ENCODE assay signal across 8 mouse cellular contexts in the genomic region with DNA sequence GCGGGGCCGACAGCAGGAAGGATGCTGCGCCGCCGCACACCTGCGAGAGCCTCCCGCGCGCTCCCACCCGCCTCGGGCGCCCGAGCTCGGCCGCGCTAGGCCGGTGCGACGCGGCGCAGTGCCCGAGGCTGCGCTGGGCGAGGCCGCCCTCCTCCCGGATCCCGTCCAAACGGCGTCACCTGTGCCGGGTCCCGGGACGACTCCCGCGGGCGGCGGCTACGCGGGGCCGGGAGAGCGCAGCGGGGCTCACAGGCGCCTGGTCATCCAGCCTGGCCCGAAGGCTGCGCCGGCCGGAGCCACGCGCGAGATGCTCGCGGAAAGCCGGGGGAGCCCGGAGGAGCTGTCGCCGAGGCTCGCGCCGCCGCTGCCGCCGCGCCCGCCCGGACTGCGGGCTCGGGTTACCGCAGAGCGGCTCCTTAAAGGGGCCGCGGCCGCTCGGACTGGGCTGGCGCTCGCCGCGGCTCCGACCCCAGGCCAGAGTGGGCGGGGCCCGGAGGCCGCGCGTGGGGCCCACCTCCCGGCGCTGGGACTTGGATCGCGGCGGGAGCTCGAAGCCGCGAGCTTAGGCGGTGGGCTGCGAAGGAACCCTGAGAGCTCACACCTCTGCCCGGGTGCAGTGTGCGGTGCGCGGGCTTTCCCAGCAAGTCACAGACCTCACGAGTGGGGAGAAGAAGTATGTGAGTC. TPM values are rescaled to one million over a fixed set of nuclear protein-coding genes. Genes with fewer than 3 reads are reported as not detected.
A peak's percentile ranks its signal among the peaks of the same experiment; 100 is the strongest.
DNase-seq lines count a peak whose midpoint lies in the region; ATAC-seq lines count a peak whose summit lies in the region.

No protein-coding gene starts in this region.

- H3K4me2 ChIP-seq in forebrain, embryonic 16.5 days (ENCODE audit: low read length) = peak overlapping the region; percentile 86
- peak overlapping the region; percentile 98 for H3K4me2 ChIP-seq in hindbrain, embryonic 12.5 days (replicated peaks)

- peak overlapping the region; percentile 26; the same call in 1 of the 2 replicates for H3K27ac ChIP-seq in forebrain, embryonic 16.5 days (ENCODE audit: low read length)
- no peak overlapping the region; the same call in 1 of the 2 replicates for H3K27ac ChIP-seq in hindbrain, embryonic 12.5 days
- peak overlapping the region; percentile 82 for H3K27ac ChIP-seq in limb, embryonic 10.5 days

- H3K36me3 ChIP-seq in forebrain, embryonic 16.5 days (ENCODE audit: control insufficient read depth, insufficient read depth) = no peaks in the 10 kb centered on the region
- H3K36me3 ChIP-seq in hindbrain, embryonic 12.5 days = no peaks in the 10 kb centered on the region
- H3K36me3 ChIP-seq in limb, embryonic 10.5 days = no peaks in the 10 kb centered on the region

- peak overlapping the region; percentile 89 for H3K9ac ChIP-seq in forebrain, embryonic 16.5 days (replicated peaks; ENCODE audit: low read depth, low read length)
- peak overlapping the region; percentile 86 for H3K9ac ChIP-seq in hindbrain, embryonic 12.5 days

- WGBS in forebrain, embryonic 16.5 days = under 1% methylated on average over 94 of the region's 97 CpGs
- under 1% methylated on average over 86 of the region's 97 CpGs for WGBS in hindbrain, embryonic 12.5 days
- under 1% methylated on average over 97 of the region's 97 CpGs for WGBS in limb, embryonic 10.5 days

- H3K4me3 ChIP-seq in forebrain, embryonic 16.5 days (replicated peaks; ENCODE audit: low read length) = peak overlapping the region; percentile 74
- H3K4me3 ChIP-seq in hindbrain, embryonic 12.5 days = peak overlapping the region; percentile 83
- H3K4me3 ChIP-seq in limb, embryonic 10.5 days = peak overlapping the region; percentile 80

- DNase-seq in ZHBTc4 (ENCODE audit: low read depth, low spot score) (peak; percentile 62), adipocyte (ENCODE audit: low spot score) (no peak)
- peak; percentile 77 for DNase-seq in cerebellum, adult 8-10 months
- DNase-seq in limb, embryonic 10.5 days (ENCODE audit: low spot score) = peak; percentile 81
- peak; percentile 67 for DNase-seq in mesoderm, embryonic 11.5 days (ENCODE audit: low read depth, low spot score)
- DNase-seq in right cerebral cortex, postnatal 14 days = peak; percentile 38

- peak; percentile 87 for ATAC-seq in forebrain, embryonic 16.5 days
- ATAC-seq in hindbrain, embryonic 12.5 days (ENCODE audit: low FRiP score) = peak; percentile 93

- peaks cover 9% of the 10 kb centered on the region for H3K4me1 ChIP-seq in forebrain, embryonic 16.5 days (replicated peaks; ENCODE audit: control insufficient read depth, insufficient read depth, low read length)
- peaks cover 4% of the 10 kb centered on the region; the same call in 1 of the 2 replicates for H3K4me1 ChIP-seq in hindbrain, embryonic 12.5 days
- H3K4me1 ChIP-seq in limb, embryonic 10.5 days = peaks cover 14% of the 10 kb centered on the region

- peaks cover 14% of the 10 kb centered on the region; the same call in 1 of the 2 replicates for H3K27me3 ChIP-seq in forebrain, embryonic 16.5 days (replicated peaks; ENCODE audit: control insufficient read depth, insufficient read depth, low read length)
- H3K27me3 ChIP-seq in hindbrain, embryonic 12.5 days = peaks cover 45% of the 10 kb centered on the region
- peaks cover 66% of the 10 kb centered on the region for H3K27me3 ChIP-seq in limb, embryonic 10.5 days (ENCODE audit: low read depth, poor library complexity, severe bottlenecking)

- no peaks in the 10 kb centered on the region for H3K9me3 ChIP-seq in forebrain, embryonic 16.5 days (ENCODE audit: control insufficient read depth, low read length)
- no peaks in the 10 kb centered on the region for H3K9me3 ChIP-seq in hindbrain, embryonic 12.5 days (replicated peaks)
- no peaks in the 10 kb centered on the region for H3K9me3 ChIP-seq in limb, embryonic 10.5 days (replicated peaks)

RNA-seq across cellular contexts. Expression of a gene that starts 20.2 kb away (rescaled TPM):
- 3.5 and 3.8 TPM in 2 replicates for polyA plus RNA-seq in forebrain, embryonic 16.5 days (2015; fragmentation: Nextera tagmentation; extraction: Ambion mirVana)
- 0.79 and 1.2 TPM in 2 replicates for polyA plus RNA-seq in hindbrain, embryonic 12.5 days (2016; fragmentation: Nextera tagmentation; extraction: Ambion mirVana)
- polyA plus RNA-seq in limb, embryonic 10.5 days (2016; fragmentation: Nextera tagmentation; extraction: Ambion mirVana) = 0.96 and 1.0 TPM in 2 replicates

RNA-seq across cellular contexts. Expression of a gene that starts 28.9 kb away (rescaled TPM):
- 29.8 and 35.7 TPM in 2 replicates for polyA plus RNA-seq in forebrain, embryonic 16.5 days (2015; fragmentation: Nextera tagmentation; extraction: Ambion mirVana)
- polyA plus RNA-seq in hindbrain, embryonic 12.5 days (2016; fragmentation: Nextera tagmentation; extraction: Ambion mirVana) = 28.7 and 38.5 TPM in 2 replicates
- polyA plus RNA-seq in limb, embryonic 10.5 days (2016; fragmentation: Nextera tagmentation; extraction: Ambion mirVana) = 26.0 and 35.0 TPM in 2 replicates
